Mouse (Mus musculus) G1E-ER4 (cell line): ENCODE measurements around the gene Arhgap18. TPM values are rescaled to one million over a fixed set of nuclear protein-coding genes. Genes with fewer than 3 reads are reported as not detected.

Experiments
- GATA1 ChIP-seq: IDR thresholded peaks from one replicate; pipeline ENCODE4 v1.8.0; 2012; ENCODE audit warnings: low read length, inconsistent platforms
- polyA plus RNA-seq: library from polyadenylated mRNA; stranded (reverse); fragments of >175 nt; gene quantifications from 2 replicates; pipeline ENCODE4 v1.2.3, GENCODE M21; 2012

Arhgap18 gene
- polyA plus RNA-seq, 1 experiment = not detected

- TF ChIP-seq GATA1 = no peak
Measured at GRCm38 (mm10) chr10:26900426-26900825, 147.2 kb downstream of the Arhgap18 start.

DNA sequence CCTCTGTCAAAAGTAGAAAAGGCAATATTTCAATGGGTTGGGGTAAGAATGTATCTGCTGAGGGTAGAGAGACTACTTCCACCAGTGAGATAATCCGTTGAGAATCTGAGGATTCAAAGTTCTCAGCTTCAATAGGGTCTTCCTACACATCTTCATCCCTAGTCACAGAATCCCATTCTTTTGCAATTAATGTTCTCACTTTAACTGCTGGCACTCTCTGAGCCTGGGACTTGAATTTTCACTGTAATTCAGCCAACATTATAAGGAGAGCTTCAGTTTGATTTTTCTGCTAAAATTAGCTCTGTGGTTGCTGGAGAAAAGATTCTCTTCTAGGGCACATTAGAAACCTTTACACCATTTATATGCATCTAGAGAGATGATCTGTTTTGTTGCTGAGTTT is 150.6 kb downstream of the Arhgap18 start:
- no peak for TF ChIP-seq GATA1

DNA sequence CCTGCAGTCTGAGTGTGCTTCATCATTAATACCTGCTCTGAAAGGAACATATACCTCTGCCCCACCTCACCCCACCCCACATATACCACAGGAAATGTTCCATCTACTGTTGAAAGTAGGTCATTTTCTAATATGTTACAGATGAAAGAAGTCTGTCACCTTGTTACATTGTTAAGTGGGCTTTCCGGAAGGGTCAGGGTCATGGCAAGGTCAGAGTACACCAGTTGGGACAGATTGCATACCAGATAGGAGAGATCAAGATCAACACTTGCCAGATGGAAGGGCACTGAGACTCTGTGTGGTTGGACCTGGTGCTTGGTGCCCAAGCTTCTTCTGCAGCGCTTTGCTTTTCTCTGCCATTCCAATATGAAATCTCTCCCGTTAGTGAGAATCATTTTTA is 158.0 kb downstream of the Arhgap18 start:
- no peak for TF ChIP-seq GATA1

DNA sequence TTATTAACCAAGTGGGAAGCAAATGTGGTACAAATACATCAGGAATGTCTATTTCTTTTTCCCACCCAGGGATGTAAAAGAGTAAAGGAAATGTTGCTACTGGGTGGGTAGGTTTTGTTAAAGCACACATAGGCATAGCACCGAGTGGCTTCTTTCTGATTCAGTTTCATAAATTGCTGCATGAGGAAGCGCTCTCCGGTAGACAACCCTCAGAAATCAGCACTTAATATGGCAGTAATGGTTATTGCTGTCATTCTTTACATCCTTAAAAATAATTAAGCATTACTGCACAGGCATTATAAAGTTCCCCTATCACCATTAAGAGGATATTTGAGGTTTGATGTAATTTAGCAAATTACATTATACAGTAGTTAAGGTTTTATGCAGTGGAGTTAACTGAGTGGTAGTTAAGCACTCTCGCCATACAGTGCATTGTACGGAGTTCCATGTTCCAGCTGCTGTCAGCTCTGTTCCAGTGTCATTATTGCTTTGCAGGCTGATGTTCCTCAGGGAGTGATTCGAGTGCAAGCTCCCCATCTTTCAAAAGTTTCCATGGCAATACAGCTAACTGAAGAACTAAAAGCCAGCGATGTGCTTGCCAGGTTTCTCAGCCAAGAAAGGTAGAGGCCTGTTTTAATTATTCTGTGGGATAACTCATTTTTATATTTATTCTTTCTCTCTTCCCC is 159.0 kb downstream of the Arhgap18 start:
- TF ChIP-seq GATA1 = no peak

DNA sequence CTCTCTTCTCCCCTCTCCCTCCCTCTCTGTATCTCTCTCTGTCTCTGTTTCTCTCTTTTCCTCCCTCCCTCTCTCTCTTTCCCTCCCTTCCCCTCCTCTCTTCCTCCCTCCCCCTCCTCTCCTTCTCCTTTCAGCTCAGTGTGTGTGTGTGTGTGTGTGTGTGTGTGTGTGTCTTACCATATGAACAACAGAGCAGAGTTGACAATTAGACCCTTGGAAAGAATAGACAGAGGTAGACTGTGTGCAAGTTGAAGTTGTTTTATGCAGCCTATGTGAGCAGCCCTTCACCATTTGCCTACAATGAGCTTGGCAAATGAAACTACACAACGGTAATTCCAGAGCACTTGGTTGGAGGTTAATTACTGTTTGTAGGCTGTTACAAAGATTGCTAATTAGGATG is 159.6 kb downstream of the Arhgap18 start:
- no peak for TF ChIP-seq GATA1

GRCm38 (mm10) chr10:26919307-26919977 is 166.2 kb downstream of the Arhgap18 start:
- TF ChIP-seq GATA1 = no peak

DNA sequence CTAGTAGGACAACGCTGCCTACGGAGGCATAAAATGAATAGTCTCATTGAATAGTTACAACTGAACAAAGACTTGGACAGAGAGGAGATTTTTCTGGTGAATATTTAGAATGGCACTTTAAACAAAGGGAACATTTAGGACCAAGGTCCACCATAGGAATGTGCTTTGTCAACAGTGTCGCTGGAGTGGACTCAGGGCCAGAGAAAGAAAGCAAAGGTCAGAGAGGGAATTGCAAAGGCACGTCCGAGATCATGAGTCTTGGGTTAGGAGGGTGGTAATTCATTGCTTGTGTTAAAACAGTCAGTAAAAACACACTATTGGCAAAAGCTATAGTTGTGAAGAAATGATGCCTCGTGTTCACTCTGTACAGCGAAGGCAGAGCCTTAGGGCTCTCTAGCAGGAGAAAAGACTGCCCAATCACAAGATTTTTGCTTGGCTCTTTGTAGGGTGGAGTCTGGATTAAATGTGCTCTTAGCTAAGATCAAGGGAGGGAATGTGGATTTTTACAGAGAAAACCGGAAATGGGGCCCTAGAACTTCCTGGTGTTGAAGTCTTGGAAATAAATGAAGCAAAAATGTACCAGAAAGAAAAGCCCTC is 167.3 kb downstream of the Arhgap18 start:
- no peak for TF ChIP-seq GATA1

DNA sequence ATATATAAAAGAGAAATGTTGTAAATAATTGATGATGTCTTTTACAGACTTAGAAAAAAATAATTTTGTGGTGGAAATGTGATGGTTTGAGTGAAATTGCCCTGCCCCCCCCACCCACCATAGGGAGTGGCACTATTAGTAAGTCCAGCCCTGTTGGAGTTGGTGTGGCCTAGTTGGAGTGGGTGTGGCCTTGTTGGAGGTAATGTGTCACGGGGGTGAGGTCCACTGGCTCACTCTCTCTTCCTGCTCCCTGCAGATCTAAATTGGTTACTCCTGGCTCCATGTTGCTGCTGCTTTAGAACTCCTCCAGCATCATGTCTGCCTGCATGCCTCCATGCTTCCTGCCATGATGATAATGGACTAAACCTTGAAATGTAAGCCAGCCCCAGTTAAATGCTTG is 186.3 kb downstream of the Arhgap18 start:
- no peak for TF ChIP-seq GATA1

- TF ChIP-seq GATA1 = no peak
Measured at GRCm38 (mm10) chr10:26948331-26948730, 195.1 kb downstream of the Arhgap18 start.

DNA sequence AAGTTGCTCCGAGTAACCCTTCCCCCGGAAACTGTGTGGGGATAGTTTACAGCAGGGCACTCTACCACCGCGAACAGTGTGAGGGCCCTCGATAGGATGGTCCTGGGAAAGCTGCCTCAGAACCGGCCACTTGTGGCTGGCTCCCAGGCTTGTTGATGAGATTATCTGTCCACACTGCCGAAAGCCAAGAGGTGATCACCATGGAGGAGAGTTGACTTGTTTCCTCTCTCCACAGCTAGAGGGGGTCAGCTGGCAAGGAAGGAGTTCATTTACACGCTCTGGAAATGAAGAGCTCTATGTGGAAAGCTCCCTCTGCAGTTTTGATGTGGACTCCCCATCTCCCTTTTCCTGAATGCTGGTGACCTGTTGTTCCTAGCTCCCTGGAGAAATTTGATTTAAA is 196.4 kb downstream of the Arhgap18 start:
- no peak for TF ChIP-seq GATA1

GRCm38 (mm10) chr10:26950448-26950847 is 197.2 kb downstream of the Arhgap18 start:
- no peak for TF ChIP-seq GATA1

DNA sequence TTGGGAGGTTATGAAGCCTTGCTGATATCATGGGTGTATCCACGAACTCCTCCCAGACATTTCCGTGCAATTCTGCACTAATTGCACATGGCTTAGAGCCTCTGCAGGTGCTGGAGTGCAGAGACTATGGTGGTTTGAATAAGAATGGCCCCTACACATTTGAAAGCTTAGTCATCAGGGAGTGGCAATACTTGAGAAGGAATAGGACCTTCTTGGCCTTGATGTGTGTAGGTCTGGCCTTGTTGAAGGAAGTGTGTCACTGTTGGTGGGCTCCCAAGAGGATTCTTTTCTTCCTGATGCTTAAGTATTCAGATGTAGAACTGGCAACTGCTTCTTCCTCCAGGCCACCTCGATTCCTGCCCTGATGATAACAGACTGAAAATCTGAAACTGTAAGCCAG is 205.3 kb downstream of the Arhgap18 start:
- no peak for TF ChIP-seq GATA1
